Mouse (Mus musculus): ENCODE data around the gene Rpl10-ps3. TPM values are rescaled to one million over a fixed set of nuclear protein-coding genes. Genes with fewer than 3 reads are reported as not detected.

Rpl10-ps3 gene
- polyA plus RNA-seq, 3 experiments from 2014 or later: 254 to 551 (median 478) TPM

- no peak for ATAC-seq
Measured at GRCm38 (mm10) chr9:50305666-50306402, 38.9 kb downstream of the Rpl10-ps3 start.

DNA sequence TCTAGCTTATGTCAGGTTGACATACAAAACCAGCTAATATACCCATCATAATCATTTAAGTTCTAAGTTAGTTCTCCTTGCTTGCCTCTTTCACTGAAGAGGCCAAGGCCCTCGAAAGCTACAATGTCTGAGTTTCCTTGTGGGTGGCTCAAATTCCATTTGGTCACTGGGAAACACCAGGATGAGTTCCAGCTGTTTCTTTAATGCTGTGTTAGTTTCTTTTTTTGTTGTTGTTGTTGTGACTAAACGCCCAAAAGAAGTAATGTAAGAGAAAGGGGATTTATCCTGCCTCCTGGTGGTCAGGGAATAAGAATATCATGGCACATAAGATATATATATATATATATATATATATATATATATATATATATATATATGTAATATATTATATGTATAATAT lies 39.7 kb downstream of the Rpl10-ps3 start:
- ATAC-seq: no peak

GRCm38 (mm10) chr9:50304004-50304403 lies 40.8 kb downstream of the Rpl10-ps3 start:
- ATAC-seq: no peak

GRCm38 (mm10) chr9:50301722-50302121 lies 43.0 kb downstream of the Rpl10-ps3 start:
- ATAC-seq: no peak

- no peak for ATAC-seq
Measured at GRCm38 (mm10) chr9:50298389-50298788, 46.4 kb downstream of the Rpl10-ps3 start.

Other genes with a start within 250 kb of the Rpl10-ps3 start
- gene Plet1, start 149.6 kb upstream of the Rpl10-ps3 start, polyA plus RNA-seq (2017; shearing (Covaris generic)): not detected
- 100 to 1,000 TPM in 2 of 3 experiments, 10 to 100 TPM in 1; 89.4 to 111 (median 104) TPM for gene Pts, start 183.8 kb upstream of the Rpl10-ps3 start, polyA plus RNA-seq (2017; shearing (Covaris generic))
- gene Il18, start 209.9 kb upstream of the Rpl10-ps3 start, polyA plus RNA-seq (2017; shearing (Covaris generic)): 1 to 10 TPM; 6.3 to 9.2 (median 8.1) TPM
- gene Bco2, start 210.2 kb upstream of the Rpl10-ps3 start, polyA plus RNA-seq (2017; shearing (Covaris generic)): 1 to 10 TPM in 1 of 3 experiments, under 1 TPM in 1, not detected in 1; 0.54 to 1.2 TPM
- not detected for gene Tex12, start 216.4 kb upstream of the Rpl10-ps3 start, polyA plus RNA-seq (2017; shearing (Covaris generic))

All from inflammation-experienced regulatory T-cells, adult 6 months (primary cell).